Mouse (Mus musculus) testis, adult 2 months (tissue): ENCODE measurements at regions not wholly inside any gene's neighbourhood (a gene's known extent, or its start where the extent isn't known, plus 50 kb on each side); places are given as distances from the start of the nearest gene placed in this dataset.

Experiments
- CTCF ChIP-seq: fragments of 200-500 bp; IDR thresholded peaks from 2 replicates; pipeline ENCODE4 v1.5.1; 2012; ENCODE audit warnings: low read depth, mild to moderate bottlenecking, inconsistent platforms, low read length, moderate library complexity; ENCODE audit not compliant: control insufficient read depth, insufficient read depth, insufficient replicate concordance
- POLR2A ChIP-seq: fragments of 200-500 bp; IDR thresholded peaks from 2 replicates; pipeline ENCODE4 v1.6.1; 2012; ENCODE audit warnings: low read depth, mild to moderate bottlenecking, inconsistent platforms, low read length, moderate library complexity; ENCODE audit not compliant: control insufficient read depth

GRCm38 (mm10) chr14:101326477-101326941 lies 126.4 kb upstream of the Prr30 start:
- TF ChIP-seq POLR2A = no peak
- no peak for TF ChIP-seq CTCF
